Mouse (Mus musculus): ENCODE results near the gene Prpf8. TPM values are rescaled to one million over a fixed set of nuclear protein-coding genes. Genes with fewer than 3 reads are reported as not detected.
"Not testable (repeated sequence)": the region's sequence is repeated elsewhere in the genome, so short reads cannot be mapped to it uniquely, and the experiment has no call there.

Gene Prpf8
- total RNA-seq, 2 experiments from 2014 or later = 131 to 139 TPM

DNA sequence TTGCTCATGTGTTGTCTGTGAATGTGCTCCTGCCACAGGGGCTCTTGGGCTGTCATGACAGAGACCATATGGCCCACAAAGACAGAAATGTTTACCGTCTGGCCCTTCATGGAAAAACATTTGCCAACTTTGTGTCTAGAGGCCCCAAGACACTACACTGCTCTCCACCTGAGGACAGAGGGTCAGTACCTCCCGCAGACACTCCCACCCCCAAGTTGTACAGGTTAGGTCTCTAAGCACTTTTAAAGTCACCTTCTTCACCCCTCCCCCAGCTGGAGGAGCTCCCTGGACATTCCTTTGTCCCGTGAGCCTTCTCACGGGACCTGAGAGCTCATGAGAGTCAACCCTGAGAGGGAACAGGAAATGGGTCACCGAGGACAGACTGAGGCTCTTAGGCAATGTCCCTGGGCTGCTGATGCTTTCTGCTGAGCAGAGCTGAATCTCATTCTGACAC, 63.1 kb downstream of the Prpf8 start:
- TF ChIP-seq CTCF (conservative IDR thresholded peaks at IDR 0.05) = no peak
- no peak overlapping the region for H3K4me3 ChIP-seq
- no peak for DNase-seq (ENCODE audit: low spot score in 2 of 2)
- 0 out of 2 replicates have a peak overlapping the region, but pooled peaks have one; percentile 7 for H3K27ac ChIP-seq

DNA sequence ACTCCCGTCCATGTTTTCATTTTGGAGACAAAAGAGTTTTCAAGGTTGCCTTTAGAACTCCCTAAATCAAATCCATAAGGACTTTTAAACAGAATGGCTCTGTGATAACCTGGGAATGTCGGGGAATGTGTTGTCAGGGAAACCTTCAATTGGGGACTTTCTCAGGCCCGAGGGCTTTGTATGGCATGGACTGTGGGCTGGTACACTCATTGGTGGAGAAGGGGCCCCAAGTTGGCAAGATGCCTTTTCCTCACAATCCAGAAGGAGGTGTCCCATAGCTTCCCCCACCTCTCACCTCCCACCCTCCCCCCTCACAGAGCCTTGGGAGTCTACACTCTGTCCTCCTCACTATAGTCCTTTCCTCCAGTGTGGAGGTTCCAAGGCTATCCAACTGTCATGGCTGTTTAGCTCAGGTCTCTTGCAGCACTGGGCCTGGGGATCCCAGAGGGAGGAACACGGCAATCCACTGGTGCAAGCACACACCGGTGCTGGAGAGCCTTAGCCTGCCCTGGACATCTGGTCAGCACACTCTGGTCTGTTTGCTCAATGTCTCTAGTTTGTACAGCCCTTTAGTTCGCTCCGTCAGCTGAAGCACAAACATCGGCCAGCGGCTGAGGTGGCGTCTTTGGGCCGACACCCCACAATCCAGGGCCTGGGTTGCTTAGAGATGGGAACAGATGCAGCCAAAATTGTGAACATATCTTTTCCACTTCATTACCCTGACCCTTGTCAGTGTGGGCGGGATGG, 63.8 kb downstream of the Prpf8 start:
- Histone ChIP-seq H3K4me3 (no peak overlapping the region), H3K27ac (peak overlapping the region; percentile 83; the same call in 1 of the 2 replicates)
- DNase-seq (ENCODE audit: low spot score in 2 of 2) = no peak
- no peak for TF ChIP-seq CTCF (conservative IDR thresholded peaks at IDR 0.05)

DNA sequence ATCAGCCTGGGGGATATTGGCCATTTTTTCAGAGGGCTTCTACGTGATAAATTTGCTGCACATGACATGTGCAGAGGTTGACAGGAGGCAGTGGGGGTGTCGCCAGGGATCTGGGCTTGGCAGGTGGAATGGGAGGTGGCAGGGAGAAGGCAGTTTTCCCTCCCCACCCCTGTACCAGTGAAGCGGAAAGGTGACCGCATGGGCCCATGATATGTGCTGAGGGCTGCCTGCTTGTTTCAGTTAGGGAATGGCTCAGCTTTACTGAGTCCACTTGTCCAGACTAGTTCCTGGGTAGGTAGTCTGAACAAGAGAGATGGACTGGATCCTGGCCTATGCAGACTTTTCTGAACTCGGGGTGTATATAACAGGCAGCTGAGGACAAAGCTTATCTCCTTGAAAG, 64.7 kb downstream of the Prpf8 start:
- no peak for DNase-seq (ENCODE audit: low spot score in 2 of 2)
- Histone ChIP-seq H3K27ac (peak overlapping the region; percentile 83), H3K4me3 (no peak overlapping the region)
- no peak for TF ChIP-seq CTCF (conservative IDR thresholded peaks at IDR 0.05)

DNA sequence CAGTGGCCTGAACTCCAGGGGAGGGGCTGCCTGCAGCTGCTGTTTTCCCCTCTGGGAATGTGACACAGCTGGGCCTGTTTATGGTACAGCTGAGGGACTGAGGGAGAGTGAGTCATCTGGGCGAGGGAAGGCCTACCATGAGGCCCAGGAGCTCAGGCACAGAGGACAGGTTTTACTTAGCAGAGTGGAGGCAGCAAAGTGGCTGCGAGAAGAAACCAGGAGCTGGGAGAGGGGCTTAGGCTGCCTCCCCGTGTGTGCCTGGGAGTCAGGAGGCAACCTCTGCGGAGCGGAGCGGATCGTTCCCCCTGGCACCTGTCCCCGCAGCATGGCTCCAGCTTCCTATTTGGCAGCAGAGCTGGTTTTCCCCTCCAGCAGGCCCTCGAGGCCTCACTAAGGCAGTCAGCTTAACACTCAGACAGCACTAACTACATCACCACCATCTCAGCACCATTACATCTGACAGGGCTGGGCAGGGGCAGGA, 65.4 kb downstream of the Prpf8 start:
- peak in 1 of 2 experiments; percentile 39 for DNase-seq (ENCODE audit: low spot score in 2 of 2)
- no peak for TF ChIP-seq CTCF (conservative IDR thresholded peaks at IDR 0.05)
- no peak overlapping the region for H3K4me3 ChIP-seq
- H3K27ac ChIP-seq = peak overlapping the region; percentile 83

DNA sequence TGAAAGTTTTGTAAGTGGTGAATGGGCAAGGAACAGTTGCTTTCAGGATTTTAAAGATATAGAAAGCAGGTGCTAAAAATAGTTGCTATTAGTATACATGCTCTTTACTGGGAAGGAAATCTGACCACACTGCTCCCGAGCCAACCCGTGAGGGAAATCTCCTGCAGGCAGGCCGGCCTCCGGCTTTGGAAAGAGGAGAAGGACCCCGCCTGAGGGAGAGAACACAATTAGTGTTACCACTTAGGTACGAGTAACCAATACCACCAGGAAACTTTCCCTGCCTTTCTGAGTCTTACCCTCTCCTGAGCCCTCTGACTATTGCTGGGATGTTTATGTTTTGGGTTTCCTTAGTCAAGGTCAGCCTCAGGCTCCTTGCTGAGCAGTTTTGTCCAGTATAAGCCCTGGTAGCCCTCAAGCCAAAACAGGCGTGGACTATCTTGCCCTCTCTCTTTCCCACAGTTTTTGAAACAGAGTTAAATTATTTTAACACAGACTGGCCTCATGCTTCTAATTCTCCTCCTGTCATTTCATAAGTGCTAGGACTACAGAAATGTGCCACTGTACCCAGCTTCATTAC, 66.4 kb downstream of the Prpf8 start:
- no peak for DNase-seq (ENCODE audit: low spot score in 2 of 2)
- Histone ChIP-seq H3K27ac (peak overlapping the region; percentile 83), H3K4me3 (no peak overlapping the region)
- TF ChIP-seq CTCF (conservative IDR thresholded peaks at IDR 0.05) = no peak

DNA sequence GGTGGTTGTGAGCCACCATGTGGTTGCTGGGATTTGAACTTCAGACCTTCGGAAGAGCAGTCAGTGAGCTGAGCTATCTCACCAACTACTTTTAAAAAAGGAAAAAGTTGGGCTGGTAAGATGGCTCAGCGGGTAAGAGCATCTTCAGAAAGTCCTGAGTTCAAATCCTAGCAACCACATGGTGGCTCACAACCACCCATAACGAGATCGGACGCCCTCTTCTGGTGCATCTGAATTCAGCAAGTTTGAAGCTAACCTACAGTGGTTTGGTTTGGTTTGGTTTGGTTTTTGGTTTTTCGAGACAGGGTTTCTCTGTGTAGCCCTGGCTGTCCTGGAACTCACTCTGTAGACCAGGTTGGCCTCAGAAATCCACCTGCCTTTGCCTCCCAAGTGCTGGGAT, 69.4 kb downstream of the Prpf8 start:
- peak; percentile 28 for TF ChIP-seq CTCF (conservative IDR thresholded peaks at IDR 0.05)
- not testable (repeated sequence) for H3K27ac ChIP-seq; DNase-seq (ENCODE audit: low spot score in 2 of 2); H3K4me3 ChIP-seq

DNA sequence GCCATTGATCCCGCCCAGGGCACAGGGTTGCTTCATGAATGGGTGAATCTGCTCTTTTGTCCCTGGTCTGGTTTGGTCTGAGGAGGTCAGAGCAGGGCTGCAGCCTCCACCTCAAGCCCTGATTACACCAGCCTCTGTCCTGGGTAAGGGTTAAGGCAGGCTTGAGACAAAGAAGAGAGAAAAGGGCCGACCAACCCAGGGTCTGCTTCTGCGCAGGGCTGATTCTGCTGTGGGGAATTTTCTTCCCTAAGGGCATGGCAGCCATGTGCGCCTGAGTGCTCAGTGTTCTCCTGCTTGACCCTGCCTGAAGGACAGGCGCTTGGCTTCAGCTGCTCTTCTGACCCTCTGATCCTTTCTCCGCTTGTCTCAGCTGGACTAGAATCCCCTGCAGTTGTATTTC, 70.5 kb downstream of the Prpf8 start:
- Histone ChIP-seq H3K4me3 (no peak overlapping the region), H3K27ac (no peak overlapping the region)
- TF ChIP-seq CTCF (conservative IDR thresholded peaks at IDR 0.05) = no peak
- no peak for DNase-seq (ENCODE audit: low spot score in 2 of 2)

DNA sequence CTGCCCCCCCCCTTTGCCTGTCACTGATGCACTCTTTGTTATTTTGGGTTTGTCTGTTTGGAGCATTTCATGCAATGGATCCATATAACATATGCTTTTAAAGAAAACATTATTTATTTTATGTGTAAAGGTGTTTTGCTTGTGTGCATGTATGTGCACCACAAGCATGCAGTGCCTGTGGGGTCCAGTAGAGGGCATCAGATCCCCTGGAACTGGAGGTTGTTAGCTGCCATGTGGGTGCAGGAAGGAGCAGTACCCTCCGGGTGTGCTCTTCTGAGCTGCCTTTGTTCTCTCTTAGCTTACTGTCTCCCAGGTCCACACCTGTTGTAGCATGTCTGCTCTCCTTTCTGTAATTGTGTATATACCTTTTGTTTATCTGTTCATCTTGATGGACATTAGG, 71.5 kb downstream of the Prpf8 start:
- DNase-seq (ENCODE audit: low spot score in 2 of 2) = no peak
- no peak overlapping the region for H3K4me3 ChIP-seq
- peak; percentile 61 for TF ChIP-seq CTCF (conservative IDR thresholded peaks at IDR 0.05)

More for the DNA sequence above, 71.5 kb downstream of the Prpf8 start:
- no peak overlapping the region for H3K27ac ChIP-seq

Small RNA genes within 50 kb of the gene (microRNA-seq; reads per million reads assigned to microRNA genes)
- gene Mir22 = 3,509 to 15,524 reads per million in 2 experiments
- 0 reads per million in 2 experiments for gene Mir3971

Other genes starting within 250 kb of the Prpf8 start
- gene Rpa1, start 138.5 kb upstream of the Prpf8 start, total RNA-seq (2021) = 10 to 100 TPM; 64.1 to 67.0 TPM
- 10 to 100 TPM; 14.9 to 16.7 TPM for gene Smyd4, start 138.4 kb upstream of the Prpf8 start, total RNA-seq (2021)
- 10 to 100 TPM; 14.0 to 15.6 TPM for gene Serpinf1, start 64.1 kb upstream of the Prpf8 start, total RNA-seq (2021)
- gene Serpinf2, start 47.2 kb upstream of the Prpf8 start, total RNA-seq (2021) = under 1 TPM; 0.38 to 0.52 TPM
- 10 to 100 TPM; 23.4 to 23.7 TPM for gene Wdr81, start 32.1 kb upstream of the Prpf8 start, total RNA-seq (2021)
- under 1 TPM in 1 of 2 experiments, not detected in 1; 0.56 TPM for gene Tlcd2, start 25.1 kb upstream of the Prpf8 start, total RNA-seq (2021)
- gene Rilp, start 23.3 kb downstream of the Prpf8 start, total RNA-seq (2021) = 1 to 10 TPM; 1.6 to 1.7 TPM
- gene Scarf1, start 26.7 kb downstream of the Prpf8 start, total RNA-seq (2021) = 1 to 10 TPM; 1.3 TPM
- 10 to 100 TPM; 43.0 to 53.4 TPM for gene Slc43a2, start 44.9 kb downstream of the Prpf8 start, total RNA-seq (2021)
- gene Pitpna, start 101.3 kb downstream of the Prpf8 start, total RNA-seq (2021) = 100 to 1,000 TPM; 269 to 283 TPM
- 10 to 100 TPM; 49.4 to 50.4 TPM for gene Inpp5k, start 144.2 kb downstream of the Prpf8 start, total RNA-seq (2021)
- 10 to 100 TPM; 16.5 to 19.9 TPM for gene Myo1c, start 163.7 kb downstream of the Prpf8 start, total RNA-seq (2021)
- gene Crk, start 192.4 kb downstream of the Prpf8 start, total RNA-seq (2021) = 100 to 1,000 TPM; 123 to 136 TPM
- 1,000 to 10,000 TPM; 1,140 to 1,236 TPM for gene Ywhae, start 246.1 kb downstream of the Prpf8 start, total RNA-seq (2021)

All from layer of hippocampus, adult 2 months (tissue).